Mouse (Mus musculus): ENCODE measurements around the gene Lipc.
A peak's percentile ranks its signal among the peaks of the same experiment; 100 is the strongest.

Lipc gene

DNA sequence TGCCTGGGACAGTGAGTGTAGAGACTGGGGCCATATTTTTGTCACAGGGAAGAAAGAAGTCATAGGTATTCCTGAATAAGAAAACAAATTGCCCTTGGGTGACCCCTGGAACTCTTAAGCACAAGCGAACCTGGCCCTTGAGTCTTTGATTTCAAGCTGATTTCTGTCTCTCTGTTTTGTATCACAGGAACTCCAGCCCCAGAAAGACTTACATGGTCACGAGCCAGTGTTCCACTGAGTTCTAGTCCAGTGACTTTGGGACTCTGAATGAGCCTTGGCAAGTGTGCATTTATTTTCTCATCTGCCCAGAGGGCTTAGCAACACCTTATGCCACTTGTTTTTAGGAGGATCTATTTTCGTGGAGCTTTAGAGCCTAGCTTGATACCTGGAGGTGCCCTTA is 5.7 kb upstream of the Lipc start:
- DNase-seq (ENCODE audit: low read depth), result no peak

DNA sequence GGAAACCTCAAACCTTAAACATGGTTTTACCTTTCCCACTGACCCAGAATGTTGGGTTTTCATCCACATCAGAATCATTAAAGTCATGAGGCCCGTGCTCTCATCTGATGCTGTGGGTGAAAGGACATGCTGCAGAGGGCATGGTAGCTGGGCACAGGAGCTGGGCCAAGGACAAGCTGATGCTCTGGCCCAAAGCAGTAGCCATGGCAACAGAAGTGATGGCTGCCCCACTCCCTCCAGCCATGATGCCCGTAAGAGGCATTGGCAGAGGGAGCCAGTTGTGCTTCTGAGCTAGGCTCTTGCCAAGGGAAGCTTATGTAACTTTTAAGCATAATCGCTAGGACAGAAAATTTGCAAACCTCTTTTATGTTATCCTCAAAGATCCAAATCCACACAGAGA is 2.2 kb upstream of the Lipc start:
- DNase-seq (ENCODE audit: low read depth), result no peak

DNA sequence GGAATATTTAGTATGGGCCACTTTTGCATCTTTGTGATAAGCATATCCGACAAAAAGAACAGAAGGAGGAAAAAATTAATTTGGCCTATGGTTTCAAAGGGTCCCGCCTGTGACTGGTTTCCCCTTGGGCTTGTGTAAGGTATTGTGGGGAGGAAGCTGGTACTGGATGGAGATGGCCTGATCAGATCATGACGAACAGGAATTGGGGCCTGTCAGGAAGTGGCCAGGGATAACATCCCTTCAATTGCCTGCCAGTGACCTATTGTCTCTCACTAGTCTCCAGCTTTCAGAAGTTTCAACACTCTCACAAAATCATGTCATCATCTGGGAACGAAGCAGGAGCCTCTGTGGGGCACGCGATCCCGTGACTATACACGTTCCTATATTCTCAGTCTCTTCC is 2.7 kb downstream of the Lipc start:
- no peak for DNase-seq (ENCODE audit: low read depth)

DNA sequence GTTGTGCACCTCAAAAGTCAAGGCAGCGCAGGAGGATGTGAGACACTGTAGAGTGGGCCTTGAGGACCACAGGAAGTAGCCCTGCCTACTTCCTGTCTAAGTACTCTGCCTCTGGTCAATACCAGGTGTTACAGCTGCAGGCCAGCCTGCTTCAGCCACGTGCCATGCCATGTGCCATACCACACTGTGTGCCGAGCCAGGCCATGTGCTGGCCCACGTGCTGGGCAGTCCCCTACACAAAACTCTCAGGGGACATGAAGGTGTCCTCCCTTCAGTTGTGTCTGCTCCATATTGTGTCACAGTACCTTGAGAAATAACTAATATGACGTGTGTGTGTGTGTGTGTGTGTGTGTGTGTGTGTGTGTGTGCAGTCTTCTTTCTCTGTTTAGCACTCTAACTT is 4.7 kb downstream of the Lipc start:
- DNase-seq (ENCODE audit: low read depth), result no peak

DNA sequence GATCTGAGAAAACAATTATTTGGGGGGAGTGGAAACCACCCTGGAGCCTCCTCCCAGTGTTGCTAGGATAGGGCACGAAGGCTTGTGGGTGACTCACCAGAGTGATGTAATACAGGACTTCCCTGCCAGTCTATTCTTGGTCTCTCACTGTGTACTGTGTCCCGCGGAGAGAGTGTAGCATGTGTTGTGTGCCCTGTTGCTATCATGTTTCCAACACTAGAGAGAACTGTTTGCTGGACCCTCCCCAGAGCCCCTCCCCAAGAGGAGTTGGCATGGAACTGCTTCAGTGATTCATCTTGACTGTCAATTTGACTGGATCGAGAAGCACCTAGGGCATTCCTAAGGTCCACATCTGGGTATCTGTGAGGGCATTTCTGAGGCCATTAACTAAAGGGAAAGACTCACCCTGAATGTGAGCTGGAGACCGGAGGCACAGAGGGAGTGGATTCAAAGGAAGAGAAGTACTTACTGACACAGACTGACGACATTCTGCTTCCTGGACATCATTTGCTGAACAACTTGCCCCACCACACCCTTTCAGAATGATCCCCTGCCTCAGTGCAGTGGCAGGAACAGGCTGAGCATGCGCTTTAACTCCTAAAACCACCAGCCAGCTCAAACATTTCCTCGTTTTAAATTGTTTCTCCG is 9.2 kb downstream of the Lipc start:
- peak; percentile 58 for DNase-seq (ENCODE audit: low read depth)

DNA sequence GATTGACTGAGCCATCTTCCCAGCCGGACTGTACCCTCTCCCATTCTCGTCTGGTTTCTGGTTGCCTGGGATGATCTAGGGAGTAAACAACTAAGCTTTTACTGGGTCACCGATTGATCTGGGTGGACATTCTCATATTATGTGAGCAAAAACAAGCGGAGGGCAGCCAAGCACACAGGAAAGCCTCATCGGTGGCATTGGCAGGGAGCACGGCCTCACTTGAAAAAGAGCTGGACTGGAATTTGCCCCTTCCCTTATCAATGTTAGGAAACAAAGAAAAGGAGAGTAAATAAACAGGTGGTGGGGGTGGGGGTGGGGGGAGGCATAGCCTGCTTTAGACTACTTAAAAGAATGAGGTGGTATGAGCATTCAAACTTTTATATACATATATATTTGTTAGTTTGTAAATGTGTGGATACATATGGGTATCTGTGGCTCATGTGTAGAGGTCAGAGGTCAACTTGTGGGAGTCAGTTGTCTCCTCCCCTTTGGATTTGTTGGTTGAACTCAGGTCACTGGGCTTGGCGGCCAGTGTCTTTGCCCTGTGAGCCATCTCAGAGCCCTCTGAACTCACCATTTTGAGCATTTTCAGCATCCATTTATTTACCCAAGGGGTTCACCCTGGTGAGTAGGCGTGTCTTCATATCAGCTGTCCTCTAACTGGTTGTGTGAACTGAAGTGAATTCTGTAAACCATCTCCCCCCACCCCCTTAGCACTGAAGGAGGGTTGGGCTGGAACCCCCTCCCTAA is 12.1 kb downstream of the Lipc start:
- DNase-seq (ENCODE audit: low read depth), result no peak

DNA sequence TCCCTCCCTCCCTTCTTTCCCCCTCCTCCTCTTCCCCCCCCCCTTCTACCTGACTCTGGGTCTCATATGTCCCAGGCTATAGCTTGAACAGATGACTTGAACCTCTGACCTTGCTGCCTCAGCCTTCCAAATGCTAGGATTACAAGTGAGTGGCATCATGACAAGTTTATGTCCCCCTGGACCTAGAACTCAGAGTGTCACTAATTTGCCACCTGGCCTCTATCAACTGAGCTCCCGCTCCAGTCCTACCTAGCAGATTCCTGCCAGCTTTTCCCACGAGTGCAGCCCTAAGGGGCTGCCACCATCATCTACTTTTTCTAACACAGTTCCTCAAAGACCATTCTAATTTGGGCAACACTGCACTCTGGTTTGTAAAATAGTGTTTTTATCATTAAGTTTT is 13.2 kb downstream of the Lipc start:
- no peak for DNase-seq (ENCODE audit: low read depth)

DNA sequence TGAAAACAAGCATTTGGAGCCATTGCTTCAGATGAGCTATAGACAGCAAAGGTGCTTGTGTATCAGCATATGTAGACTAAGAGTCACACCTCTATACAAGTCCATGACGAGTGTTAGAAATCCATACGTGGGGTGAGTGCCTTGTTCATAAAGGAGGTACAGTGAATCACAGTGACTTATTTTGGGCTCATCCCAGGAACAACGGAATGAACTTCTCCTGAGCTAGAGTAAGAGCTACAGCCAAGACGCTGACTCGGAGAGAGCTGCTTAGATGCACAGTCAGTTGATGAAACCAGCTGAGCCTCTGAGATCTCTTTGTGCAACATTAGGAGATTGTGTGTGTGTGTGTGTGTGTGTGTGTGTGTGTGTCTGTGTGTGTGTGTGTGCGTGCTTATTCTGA is 13.9 kb downstream of the Lipc start:
- DNase-seq (ENCODE audit: low read depth), result no peak

DNA sequence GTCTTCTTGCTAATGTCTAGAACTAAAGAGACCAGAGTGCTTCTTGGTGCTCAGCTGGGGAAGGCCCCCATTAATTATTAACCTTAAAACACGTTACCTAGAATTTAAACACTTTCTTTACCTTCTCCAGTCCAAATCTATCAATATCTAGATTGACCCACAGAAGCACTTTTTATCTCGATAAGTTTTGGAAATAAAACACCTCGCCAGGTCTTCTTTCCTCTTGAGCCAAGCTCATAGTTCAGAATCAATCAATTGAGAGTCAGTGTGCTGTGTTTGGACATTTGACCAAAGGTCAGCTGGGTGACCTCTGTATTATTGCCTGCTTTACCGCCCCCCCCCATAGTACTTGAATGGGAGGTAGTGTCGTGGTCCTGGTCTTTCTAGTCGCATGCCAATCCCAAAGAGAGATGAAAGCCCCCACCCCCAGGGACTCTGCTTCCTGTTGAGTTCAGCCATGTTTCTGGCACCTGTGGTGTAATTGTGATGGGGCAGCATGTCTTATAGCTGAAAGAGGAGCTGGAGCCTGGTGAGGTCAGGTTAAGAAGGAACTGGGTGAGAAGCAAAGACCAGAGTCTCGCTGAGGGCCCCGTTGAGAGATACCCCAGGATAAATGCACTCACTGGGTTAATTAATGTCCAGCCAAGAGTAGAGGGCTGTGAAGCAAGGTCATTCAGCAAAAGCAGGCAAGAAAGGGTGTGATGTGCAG is 17.3 kb downstream of the Lipc start:
- DNase-seq (ENCODE audit: low read depth), result no peak

DNA sequence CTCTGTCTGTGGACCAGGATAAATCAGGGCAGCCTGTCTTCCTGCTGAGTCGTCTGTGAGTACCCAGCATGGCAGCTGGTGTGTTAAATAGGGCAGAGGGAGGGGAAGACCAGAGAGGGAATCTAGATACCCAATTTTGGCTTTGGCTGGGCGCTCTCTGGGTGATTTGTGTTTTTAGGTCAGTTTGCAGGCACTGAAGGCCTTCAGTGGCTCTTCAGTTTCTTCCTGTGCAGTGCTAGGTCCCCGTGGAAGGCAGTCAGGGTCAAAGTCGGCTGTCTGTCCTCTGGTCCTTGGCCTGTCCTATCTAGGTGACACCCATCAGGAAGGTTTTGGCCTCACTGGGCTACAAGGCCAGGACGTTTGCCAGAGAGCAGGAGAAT is 21.4 kb downstream of the Lipc start:
- no peak for DNase-seq (ENCODE audit: low read depth)

DNA sequence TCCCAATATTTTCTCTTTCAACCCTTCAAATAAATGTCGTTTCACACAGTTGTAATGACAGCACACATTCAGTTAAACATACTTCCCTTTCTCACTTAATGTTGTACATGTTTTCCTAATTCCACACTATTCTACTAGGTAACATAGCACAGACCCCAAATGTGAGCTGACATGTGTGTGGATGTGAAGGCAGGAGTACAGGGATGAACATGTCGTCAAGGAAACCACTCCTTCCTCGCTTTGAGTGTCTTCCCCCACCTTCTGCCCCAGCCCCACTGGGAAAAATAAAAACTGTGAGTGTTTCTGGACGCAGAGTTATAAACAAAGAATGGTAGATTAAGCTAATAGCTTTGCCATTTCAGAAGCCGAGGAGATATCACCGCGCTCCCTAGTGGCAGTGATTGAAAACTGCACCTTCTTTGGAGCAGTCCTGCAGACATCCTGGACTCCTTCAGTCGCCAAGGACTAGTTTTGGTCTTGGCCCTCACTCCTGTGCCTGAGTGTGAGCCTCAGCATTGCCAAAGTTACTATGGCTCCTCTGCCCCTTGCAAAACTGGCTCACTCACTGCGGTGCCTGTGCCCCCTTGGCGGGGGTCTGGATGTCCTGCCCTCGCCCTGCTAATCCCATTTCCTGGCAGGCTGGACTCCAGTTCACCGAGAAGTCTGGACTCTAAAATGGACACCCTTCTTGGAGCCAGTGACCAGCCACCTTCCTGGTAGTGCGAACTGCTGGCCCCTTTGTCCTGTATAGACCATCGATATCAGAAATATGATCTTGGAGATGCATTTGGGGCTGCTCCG is 22.0 kb downstream of the Lipc start:
- DNase-seq (ENCODE audit: low read depth), result no peak

DNA sequence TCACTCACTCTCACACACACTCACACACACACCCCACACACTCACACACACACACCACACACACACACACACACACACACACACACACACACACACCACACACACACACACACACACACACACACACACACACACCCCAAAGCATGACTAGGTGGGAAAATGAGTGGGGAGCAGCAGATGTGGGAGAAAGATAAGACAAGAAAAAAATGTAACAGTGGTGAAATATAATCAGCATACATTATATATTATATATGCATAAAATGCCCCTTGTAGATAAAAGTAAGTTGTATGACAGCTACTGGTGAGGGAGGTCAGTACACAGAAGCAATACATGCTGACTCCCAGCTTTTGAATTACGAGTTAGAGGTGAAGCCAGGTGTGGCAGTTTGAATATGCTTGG is 23.6 kb downstream of the Lipc start:
- DNase-seq (ENCODE audit: low read depth), result no peak

DNA sequence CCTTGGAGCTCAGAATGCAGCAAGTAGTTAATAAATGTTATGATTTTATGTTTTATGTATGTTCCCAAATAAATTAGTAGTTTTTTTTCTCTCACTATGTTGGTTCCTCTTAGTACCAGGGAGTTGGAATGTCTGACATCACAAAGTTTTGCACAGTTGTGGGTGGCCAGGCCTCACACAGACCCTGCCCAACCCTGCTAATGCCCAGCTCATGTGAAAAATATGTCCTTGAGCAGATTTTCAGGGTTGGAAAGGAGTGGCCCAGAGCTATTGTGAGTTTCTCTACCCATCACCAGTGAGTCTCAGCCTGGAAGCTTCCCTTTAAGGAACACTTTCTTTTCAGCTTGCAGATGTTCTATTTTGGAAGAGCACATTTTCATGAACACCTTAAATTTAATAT is 24.3 kb downstream of the Lipc start:
- no peak for DNase-seq (ENCODE audit: low read depth)

DNA sequence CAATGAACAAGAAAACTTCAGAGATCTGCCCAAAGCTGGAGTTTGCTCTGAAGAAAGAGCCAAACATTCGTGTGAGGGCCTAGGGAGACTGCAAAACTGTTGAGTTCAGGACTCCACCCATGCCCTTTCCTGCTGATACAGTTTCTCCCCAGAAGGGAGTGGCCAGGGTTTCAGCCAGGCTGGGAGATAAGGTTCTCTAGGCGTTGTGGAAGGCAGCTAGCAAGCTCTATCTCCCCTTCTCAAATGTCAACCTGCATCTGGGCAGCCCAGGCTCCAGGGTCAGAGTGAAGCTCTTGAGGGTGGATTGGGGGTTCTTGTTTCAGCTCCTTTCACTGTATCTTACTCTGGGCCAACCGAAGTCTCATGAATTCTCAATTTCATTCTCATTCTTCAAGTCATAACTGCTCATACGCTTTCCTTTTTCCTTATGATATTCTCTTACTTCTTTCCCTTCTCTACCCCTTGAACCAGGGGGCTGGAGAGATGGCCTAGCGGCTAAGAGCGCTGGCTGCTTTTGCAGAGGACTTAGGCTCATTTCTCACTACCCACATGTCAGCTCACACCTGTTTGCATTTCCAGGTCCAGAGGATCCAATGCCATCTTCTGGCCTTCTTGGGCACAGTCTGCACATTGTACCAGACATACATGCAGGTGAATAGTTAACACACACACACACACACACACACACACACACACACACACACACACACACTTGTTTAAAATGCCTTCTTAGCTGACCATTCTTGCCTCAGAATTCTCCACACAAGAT is 25.0 kb downstream of the Lipc start:
- no peak for DNase-seq (ENCODE audit: low read depth)

DNA sequence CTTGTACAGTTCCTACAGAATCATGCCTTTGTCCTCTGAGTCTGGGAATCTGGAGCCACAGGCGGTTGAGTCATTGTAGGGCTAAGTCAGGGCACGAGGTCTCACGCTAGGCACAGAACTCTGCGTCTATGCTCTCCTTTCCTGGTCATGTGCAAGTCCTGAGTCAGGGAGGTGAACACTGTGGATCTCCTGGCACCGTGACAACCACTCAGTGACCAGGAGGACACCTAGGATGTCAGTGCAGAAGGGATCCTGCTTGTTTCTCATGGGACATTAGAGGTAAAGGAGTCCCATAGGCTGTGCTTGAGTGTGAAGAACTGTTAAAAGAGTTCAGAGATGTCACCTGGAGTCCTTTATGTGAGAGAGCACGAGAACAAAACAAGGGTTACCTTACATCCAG is 26.8 kb downstream of the Lipc start:
- no peak for DNase-seq (ENCODE audit: low read depth)

DNA sequence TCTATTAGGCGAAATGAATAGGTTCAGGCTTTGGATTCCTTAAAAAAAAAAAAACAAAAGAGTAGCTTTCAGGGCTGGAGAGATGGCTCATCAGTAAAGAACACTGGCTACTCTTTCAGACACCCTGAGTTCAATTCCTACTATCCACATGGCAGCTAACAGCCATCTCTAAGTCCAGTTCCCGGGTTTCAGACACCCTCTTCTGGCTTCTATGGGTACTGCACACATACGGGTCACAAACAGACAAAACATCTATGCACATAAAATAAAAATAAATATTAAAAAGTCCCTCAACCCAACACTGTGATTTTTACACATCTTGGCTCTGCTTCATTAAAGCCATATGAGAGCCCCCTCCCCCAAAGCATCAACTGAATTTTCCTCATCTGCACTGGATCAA is 27.3 kb downstream of the Lipc start:
- no peak for DNase-seq (ENCODE audit: low read depth)

DNA sequence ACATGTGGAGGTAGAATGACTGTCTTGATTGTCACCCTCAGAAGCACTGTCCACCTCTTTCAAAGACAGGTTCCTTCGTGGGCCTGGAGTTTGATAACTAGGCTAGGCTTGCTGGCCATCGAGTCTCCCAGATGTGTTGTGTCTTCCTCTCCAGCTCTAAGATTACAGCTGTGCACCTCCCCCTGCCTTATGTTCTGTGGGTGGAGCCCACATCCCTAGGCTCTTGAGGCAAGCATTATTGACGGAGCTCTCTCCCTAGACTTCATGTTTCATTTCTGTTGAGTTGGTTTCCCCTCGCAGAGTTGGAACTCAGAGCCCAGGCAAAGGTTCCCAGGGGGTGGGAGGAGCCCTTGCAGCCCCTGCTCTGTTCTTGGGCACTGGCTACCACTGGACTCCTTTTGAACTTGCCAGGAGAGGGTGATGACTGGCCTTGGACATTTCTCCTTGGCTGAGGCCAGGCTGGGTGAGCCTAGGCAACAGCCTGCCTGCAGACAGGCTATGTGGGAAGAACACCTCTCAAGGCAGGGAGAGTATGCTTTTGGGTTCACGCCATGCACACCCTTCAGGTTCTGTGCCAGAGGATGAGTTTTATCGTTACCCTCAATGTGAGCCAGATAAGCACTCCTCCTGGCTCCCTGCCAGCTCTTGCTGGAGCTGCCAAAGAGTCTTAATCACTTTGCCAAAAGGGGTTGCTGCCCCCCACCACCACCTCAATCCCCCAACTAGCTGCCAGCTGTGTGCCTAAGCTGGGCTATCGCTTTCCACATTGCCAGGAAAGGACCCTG is 30.1 kb downstream of the Lipc start:
- no peak for DNase-seq (ENCODE audit: low read depth)

DNA sequence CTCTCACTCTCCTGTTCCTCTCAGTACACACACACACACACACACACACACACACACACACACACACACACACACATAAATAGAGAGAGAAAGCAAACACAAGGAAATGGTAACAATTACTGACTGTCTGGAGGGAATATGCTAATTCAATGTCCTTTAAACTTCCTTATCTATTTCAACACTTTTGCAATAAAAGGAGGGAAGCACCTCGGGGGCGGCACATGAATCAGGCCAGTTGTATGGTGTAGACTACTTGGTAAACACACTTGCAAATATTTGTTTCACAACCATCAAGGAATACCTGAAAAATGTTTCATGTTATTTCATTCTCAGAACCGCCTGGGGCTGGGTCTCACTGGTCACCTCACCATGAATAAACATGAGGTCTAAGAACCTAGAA is 30.9 kb downstream of the Lipc start:
- no peak for DNase-seq (ENCODE audit: low read depth)

DNA sequence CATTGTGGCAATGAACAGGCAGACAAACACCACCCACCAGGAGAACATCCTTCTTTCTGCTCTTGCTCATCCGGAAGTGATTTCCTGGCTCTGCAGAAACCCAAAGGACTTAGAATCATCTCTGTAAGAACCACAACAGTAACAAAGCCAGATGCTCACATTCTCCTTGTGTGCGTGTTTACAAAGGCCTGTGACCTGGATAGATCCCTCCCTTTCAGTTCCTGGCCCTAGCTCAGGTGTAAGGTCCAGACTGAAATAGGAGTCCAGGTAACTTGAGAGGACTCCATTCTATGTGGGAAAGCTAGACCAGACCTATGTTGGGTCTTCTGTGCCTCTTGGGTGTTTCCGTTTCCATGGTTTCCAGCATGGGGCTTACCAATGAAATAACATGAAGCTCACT is 32.8 kb downstream of the Lipc start:
- no peak for DNase-seq (ENCODE audit: low read depth)

DNA sequence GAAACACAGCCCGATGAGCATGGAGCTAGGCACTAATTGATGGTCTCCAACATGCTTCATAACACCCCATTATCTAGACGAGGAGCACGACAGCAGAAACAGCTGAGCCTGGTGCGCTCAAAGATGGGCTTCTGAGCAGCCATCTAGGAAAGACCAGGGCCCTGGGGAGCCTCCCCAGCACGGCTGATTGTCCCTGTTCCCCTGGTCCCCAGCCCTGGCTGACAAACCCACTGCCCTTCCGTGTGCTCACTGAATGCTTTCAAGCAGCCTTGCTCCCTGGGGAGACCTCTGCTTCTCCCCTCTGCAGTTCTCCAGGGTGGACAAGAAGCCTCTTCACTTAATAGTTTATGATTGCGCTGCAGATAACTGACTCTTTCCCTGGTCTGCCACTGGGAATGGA is 35.5 kb downstream of the Lipc start:
- no peak for DNase-seq (ENCODE audit: low read depth)

DNA sequence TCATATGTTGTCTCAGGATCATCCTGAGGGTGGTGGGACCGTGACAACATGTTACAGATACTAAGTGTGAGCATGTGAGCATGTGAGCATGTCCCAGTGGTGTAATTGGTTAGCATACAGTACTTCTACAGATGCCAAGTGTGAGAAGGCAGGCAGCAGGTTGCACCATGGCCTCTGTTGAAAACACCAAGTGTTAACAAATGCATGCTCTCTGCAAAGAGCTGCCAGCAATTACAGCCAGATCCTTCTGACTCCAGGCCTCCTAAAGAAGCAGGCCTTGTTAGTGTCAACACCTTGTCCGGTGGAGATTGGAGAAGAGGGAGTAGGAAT is 36.7 kb downstream of the Lipc start:
- no peak for DNase-seq (ENCODE audit: low read depth)
